Mouse (Mus musculus) lung, embryonic 14.5 days (tissue): ENCODE data around the gene Trim33. TPM values are rescaled to one million over a fixed set of nuclear protein-coding genes. Genes with fewer than 3 reads are reported as not detected.

Source experiments
- ATAC-seq: fragments of 200-750 bp; cut with Nextera tagmentation; 2 replicates; pipeline ENCODE4 v1.8.0; 2017; ENCODE audit warnings: mild to moderate bottlenecking, moderate TSS enrichment, moderate library complexity; ENCODE audit not compliant: insufficient read depth
- DNase-seq: peaks from one replicate; pipeline ENCODE4 v3.0.0-alpha.2; 2015
- H3K27ac ChIP-seq: fragments of 300-500 bp; sonication (generic); 2 replicates; pipeline ENCODE4 v1.5.1; 2014; ENCODE audit warnings: low read depth, mild to moderate bottlenecking, moderate library complexity
- H3K27me3 ChIP-seq: fragments of 300-500 bp; sonication (generic); 2 replicates; pipeline ENCODE4 v1.6.1; 2014; ENCODE audit warnings: low read length, control low read depth; ENCODE audit not compliant: insufficient read depth
- H3K36me3 ChIP-seq: fragments of 300-500 bp; sonication (generic); 2 replicates; pipeline ENCODE4 v1.6.1; 2014; ENCODE audit warnings: control low read depth; ENCODE audit not compliant: insufficient read depth
- H3K4me1 ChIP-seq: fragments of 300-500 bp; sonication (generic); 2 replicates; pipeline ENCODE4 v1.6.1; 2014; ENCODE audit warnings: antibody characterized with exemption, control low read depth; ENCODE audit not compliant: insufficient read depth
- H3K4me2 ChIP-seq: fragments of 300-500 bp; sonication (generic); 2 replicates; pipeline ENCODE4 v1.6.1; 2014; ENCODE audit warnings: mild to moderate bottlenecking
- H3K4me3 ChIP-seq: fragments of 300-500 bp; sonication (generic); 2 replicates; pipeline ENCODE4 v1.5.1; 2014; ENCODE audit warnings: low read depth, low read length
- H3K9ac ChIP-seq: fragments of 300-500 bp; sonication (generic); 2 replicates; pipeline ENCODE4 v1.6.1; 2014
- H3K9me3 ChIP-seq: fragments of 300-500 bp; sonication (generic); 2 replicates; pipeline ENCODE4 v1.6.1; 2016; ENCODE audit warnings: low read depth, low read length, control low read depth
- CTCF ChIP-seq: IDR thresholded peaks from 2 replicates; pipeline ENCODE4 v1.5.1; 2016; ENCODE audit warnings: antibody characterized with exemption, low read depth
- WGBS: fragments of 180-500 bp; shearing (Covaris S2); extraction: QIAGEN DNeasy Blood & Tissue Kit; methylation state at CpG from one replicate; pipeline ENCODE4 v1.1.7; 2014; 5-methylcytosine and 5-hydroxymethylcytosine counted together
- polyA plus RNA-seq: library from polyadenylated mRNA; unstranded; fragments of >200 nt; fragmentation: Nextera tagmentation; extraction: Ambion mirVana; gene quantifications from 2 replicates; pipeline ENCODE4 v1.2.1, GENCODE M21; 2014

Gene Trim33
- polyA plus RNA-seq, 1 experiment from 2014 or later, result 30.0 TPM

DNA sequence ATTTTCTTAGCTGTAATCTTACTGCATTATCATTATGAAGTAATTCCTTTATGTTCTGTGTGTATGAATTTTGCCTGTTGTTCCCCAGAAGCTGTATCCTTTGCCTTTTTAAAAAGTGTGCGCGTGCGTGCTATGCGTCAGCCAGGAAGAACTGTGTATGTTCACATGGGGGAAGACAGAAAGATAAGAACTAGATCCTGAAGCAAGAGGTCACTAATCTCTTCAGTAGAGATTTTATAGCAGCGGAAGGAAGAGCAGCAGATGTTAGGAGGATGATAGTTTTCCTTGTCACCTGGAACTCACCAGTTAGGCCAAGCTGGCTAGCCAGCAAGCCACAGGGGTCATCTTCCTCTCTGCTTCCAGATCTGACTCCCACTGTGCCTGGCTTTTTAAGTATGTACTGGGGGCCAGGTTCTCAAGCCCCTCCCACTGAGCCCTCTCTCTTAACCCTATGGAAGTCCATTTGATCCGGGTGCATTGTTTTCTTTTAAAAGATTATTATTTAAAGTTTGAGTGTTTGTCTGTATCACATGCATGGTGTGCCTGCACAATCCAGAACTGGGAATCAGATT lies 26.4 kb downstream of the Trim33 start:
- no peak overlapping the region for H3K27ac ChIP-seq
- no peak for TF ChIP-seq CTCF
- no peak overlapping the region for H3K4me2 ChIP-seq
- DNase-seq (no peak), ATAC-seq (no peak)
- H3K36me3 ChIP-seq, result no peaks in the 10 kb centered on the region
- H3K27me3 ChIP-seq, result no peaks in the 10 kb centered on the region
- H3K4me3 ChIP-seq, result no peak overlapping the region
- WGBS, result 71% methylated on average over 6 of the region's 6 CpGs
- H3K9me3 ChIP-seq, result no peaks in the 10 kb centered on the region
- H3K9ac ChIP-seq, result no peak overlapping the region
- H3K4me1 ChIP-seq, result no peaks in the 10 kb centered on the region

- 67% methylated on average over 5 of the region's 5 CpGs for WGBS
- H3K4me1 ChIP-seq, result no peaks in the 10 kb centered on the region
- no peaks in the 10 kb centered on the region for H3K27me3 ChIP-seq
- H3K9ac ChIP-seq, result no peak overlapping the region
- no peak for TF ChIP-seq CTCF
- no peak for DNase-seq
- no peak overlapping the region for H3K4me2 ChIP-seq
- H3K36me3 ChIP-seq, result peaks cover 7% of the 10 kb centered on the region; the same call in 1 of the 2 replicates
- no peak overlapping the region for H3K4me3 ChIP-seq
- no peak overlapping the region for H3K27ac ChIP-seq
- no peak for ATAC-seq
- no peaks in the 10 kb centered on the region for H3K9me3 ChIP-seq
These were observed 30.2 kb downstream of the Trim33 start for GRCm38 (mm10) chr3:103309252-103309651.

DNA sequence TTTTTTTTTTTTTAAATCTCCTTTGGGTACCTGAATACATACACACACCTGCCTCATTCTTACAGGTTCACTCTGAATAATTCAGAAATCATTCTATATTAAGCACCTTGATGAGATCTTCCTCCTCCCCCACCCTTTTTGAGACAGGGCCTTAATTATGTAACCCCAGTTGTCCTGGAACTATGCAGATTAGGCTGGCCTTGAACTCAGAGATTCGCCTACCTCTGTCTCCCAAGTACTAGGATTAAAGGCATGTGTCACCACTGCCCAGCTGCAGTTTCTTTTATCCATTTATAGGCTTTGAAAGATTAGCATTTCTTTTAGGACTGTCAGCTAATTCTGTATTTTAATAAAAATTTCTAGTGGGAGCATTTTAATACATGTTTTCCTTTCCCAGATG lies 30.7 kb downstream of the Trim33 start:
- Histone ChIP-seq H3K27ac (no peak overlapping the region), H3K9me3 (no peaks in the 10 kb centered on the region), H3K4me3 (no peak overlapping the region), H3K27me3 (no peaks in the 10 kb centered on the region), H3K36me3 (peaks cover 11% of the 10 kb centered on the region; the same call in 1 of the 2 replicates), H3K4me2 (no peak overlapping the region), H3K9ac (no peak overlapping the region), H3K4me1 (no peaks in the 10 kb centered on the region)
- ATAC-seq, result no peak
- no peak for DNase-seq
- 71% methylated on average over 1 of the region's 1 CpGs for WGBS
- no peak for TF ChIP-seq CTCF

GRCm38 (mm10) chr3:103314291-103314690 lies 35.2 kb downstream of the Trim33 start:
- ATAC-seq, result no peak

GRCm38 (mm10) chr3:103335371-103335770 lies 56.3 kb downstream of the Trim33 start:
- no peak overlapping the region for H3K4me3 ChIP-seq
- no peak for TF ChIP-seq CTCF
- H3K4me2 ChIP-seq, result no peak overlapping the region
- WGBS, result 43% methylated on average over 1 of the region's 1 CpGs
- H3K36me3 ChIP-seq, result peaks cover 54% of the 10 kb centered on the region
- H3K27me3 ChIP-seq, result no peaks in the 10 kb centered on the region
- DNase-seq (no peak), ATAC-seq (no peak)
- no peaks in the 10 kb centered on the region for H3K4me1 ChIP-seq
- no peaks in the 10 kb centered on the region for H3K9me3 ChIP-seq
- no peak overlapping the region for H3K27ac ChIP-seq
- H3K9ac ChIP-seq, result no peak overlapping the region

More at GRCm38 (mm10) chr3:103314291-103314690, 35.2 kb downstream of the Trim33 start:
- no peaks in the 10 kb centered on the region for H3K27me3 ChIP-seq
- DNase-seq, result no peak
- H3K9ac ChIP-seq, result no peak overlapping the region
- no peaks in the 10 kb centered on the region for H3K9me3 ChIP-seq
- H3K4me1 ChIP-seq, result no peaks in the 10 kb centered on the region
- no peak overlapping the region for H3K27ac ChIP-seq
- H3K36me3 ChIP-seq, result peaks cover 11% of the 10 kb centered on the region; the same call in 1 of the 2 replicates
- H3K4me3 ChIP-seq, result no peak overlapping the region
- TF ChIP-seq CTCF, result no peak
- H3K4me2 ChIP-seq, result no peak overlapping the region

- 86% methylated on average over 2 of the region's 2 CpGs for WGBS
- peaks cover 64% of the 10 kb centered on the region for H3K36me3 ChIP-seq
- no peak for ATAC-seq
These were observed 67.6 kb downstream of the Trim33 start for GRCm38 (mm10) chr3:103346658-103347057.

DNA sequence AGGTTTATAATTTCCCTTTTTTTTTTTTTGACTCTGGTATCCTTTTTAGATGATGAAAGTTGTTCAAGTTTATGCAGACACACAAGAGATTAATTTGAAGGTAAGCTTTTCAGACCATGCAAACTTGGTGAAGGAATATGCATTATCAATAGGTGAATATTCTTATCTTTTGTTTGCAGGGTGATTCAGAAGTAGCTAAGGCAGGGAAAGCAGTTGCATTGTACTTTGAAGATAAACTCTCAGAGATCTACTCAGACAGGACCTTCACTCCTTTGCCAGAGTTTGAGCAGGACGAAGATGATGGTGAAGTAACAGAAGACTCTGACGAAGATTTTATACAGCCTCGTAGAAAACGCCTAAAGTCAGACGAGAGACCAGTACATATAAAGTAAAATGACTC lies 74.4 kb downstream of the Trim33 start:
- no peak overlapping the region for H3K27ac ChIP-seq
- H3K9ac ChIP-seq, result no peak overlapping the region
- no peak overlapping the region for H3K4me3 ChIP-seq
- no peaks in the 10 kb centered on the region for H3K27me3 ChIP-seq
- no peak overlapping the region for H3K4me2 ChIP-seq
- H3K36me3 ChIP-seq, result peaks cover 59% of the 10 kb centered on the region
- no peaks in the 10 kb centered on the region for H3K4me1 ChIP-seq
- TF ChIP-seq CTCF, result no peak
- DNase-seq (no peak), ATAC-seq (no peak)
- H3K9me3 ChIP-seq, result no peaks in the 10 kb centered on the region
- 93% methylated on average over 5 of the region's 5 CpGs for WGBS

More at GRCm38 (mm10) chr3:103346658-103347057, 67.6 kb downstream of the Trim33 start:
- Histone ChIP-seq H3K4me1 (no peaks in the 10 kb centered on the region), H3K27me3 (no peaks in the 10 kb centered on the region), H3K27ac (no peak overlapping the region), H3K9me3 (no peaks in the 10 kb centered on the region), H3K9ac (no peak overlapping the region), H3K4me2 (no peak overlapping the region), H3K4me3 (no peak overlapping the region)
- no peak for TF ChIP-seq CTCF
- DNase-seq, result no peak
